Mouse (Mus musculus) lung, postnatal 25 days (tissue): ENCODE measurements around the gene Slc47a2.
A peak's percentile ranks its signal among the peaks of the same experiment; 100 is the strongest.

Experiments
- DNase-seq: peaks from one replicate; pipeline ENCODE4 v3.0.0; 2022; ENCODE audit warnings: low spot score

Gene Slc47a2

DNA sequence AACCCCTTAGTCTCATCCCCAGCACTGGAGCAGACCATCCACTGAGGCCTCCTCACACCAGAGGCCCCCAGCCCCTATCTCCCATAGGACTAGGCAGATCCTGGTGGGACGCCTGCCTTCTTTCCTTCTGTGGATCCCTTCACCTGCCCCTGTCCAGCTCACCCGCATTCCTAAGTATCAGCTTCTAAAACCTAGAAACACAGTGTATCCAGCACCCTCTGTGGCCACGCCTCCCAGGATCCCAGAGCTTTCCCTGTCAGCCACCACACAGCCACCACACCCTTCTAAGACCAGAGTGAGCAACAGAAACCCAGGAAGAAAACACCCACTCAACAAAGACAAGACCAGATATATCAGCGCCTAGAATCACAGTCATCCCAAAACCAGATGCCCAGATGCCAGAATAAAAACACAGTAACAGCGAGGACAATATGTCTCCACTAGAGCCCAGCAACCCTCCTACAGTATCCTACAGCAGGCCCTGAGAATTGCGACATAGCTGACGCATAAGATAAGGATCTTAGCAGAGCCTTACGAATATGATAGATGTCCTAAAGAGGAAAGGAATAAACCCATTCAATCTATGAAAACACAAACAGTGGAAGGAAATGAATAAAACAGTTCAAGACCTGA is 64.1 kb downstream of the Slc47a2 start:
- DNase-seq, result no peak

DNA sequence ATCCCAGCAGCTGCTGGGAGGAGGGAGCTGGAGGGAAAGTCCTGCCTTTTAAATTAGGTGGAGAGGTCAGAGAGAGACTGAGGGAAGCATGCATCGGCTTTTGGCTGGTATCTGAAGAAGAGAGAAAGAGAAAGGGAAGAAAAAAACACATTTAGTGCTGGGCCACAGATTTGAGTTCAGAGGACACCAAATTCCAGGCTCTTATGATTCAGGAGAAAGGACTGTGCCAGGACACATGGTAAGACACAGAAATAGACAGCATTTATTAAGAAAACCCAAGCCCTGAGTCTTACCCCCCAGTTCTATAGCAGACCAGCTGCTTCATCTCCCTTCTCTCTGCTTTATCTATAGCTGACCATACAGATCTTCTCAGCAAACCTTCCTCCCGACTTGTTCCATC is 64.7 kb downstream of the Slc47a2 start:
- DNase-seq, result no peak

DNA sequence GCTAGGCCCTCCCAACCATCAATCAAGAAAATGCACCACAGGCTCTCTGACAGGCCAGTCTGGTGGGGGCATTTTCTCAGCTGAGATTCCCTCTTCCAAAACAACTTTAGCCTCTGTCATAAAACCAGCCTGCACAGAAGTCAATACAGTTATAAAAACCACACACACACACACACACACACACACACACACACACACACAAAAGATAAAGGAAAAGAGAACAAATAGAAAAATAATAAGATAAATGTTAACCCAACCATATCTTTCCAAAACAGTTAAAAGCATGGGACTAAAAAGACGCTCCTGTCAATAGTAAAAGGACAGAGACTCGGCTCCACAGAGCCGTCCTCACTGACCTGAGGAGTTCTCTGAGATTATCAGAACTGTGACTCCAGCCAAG is 66.2 kb downstream of the Slc47a2 start:
- DNase-seq, result no peak

DNA sequence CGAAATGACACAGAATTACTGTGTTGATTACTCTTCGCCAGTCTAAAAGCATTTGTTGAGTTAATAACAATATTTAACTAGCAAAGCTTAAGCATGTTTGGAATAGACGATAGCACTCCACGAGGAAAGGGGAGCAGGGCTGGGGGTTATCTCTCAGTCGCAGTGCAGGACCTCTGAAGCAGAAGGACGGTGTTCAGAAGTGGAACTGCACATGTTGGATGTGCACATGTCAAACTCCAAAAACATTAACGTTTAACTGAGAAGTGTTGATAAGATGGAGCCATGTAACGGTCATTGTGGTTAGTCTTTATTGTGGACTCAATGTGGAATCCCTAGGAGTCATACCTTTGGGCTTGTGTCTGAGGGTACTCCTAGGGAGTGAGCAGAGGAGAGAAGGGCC is 67.6 kb downstream of the Slc47a2 start:
- no peak for DNase-seq

DNA sequence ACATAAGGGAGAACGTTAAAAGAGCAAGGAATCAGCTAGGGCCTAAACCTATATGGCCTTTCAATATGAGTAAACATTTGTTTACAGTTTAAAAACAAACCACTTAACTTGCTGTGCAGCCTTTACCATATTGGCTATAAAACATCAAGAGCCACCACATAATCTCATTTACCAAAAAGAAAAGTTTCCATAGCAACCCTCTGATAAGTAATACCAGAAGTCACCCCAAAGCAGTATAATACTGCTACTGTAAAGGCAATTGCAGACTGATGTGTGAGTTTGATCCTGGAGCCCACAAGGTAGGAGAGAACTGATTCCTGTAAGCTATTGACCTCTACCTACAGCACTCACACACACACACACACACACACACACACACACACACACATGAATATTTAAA is 68.2 kb downstream of the Slc47a2 start:
- no peak for DNase-seq

DNA sequence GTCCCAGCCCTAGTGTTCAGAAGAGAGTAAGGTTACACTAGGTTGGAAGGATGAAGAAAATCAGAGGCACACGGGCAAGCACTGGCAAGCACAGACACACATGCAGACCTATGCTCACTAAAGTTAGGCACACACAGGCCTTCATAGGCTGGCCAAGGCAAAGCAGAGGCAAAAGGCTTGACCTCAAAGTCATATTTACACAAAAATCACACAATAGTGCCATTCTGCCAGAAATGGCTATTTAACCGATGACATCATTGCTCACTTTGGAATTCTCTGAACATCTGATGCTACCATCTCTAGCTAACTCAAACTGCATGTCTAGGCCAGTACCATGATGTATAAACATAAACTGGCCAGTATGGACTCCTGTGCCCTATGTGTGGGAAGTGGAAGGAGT is 68.7 kb downstream of the Slc47a2 start:
- no peak for DNase-seq

DNA sequence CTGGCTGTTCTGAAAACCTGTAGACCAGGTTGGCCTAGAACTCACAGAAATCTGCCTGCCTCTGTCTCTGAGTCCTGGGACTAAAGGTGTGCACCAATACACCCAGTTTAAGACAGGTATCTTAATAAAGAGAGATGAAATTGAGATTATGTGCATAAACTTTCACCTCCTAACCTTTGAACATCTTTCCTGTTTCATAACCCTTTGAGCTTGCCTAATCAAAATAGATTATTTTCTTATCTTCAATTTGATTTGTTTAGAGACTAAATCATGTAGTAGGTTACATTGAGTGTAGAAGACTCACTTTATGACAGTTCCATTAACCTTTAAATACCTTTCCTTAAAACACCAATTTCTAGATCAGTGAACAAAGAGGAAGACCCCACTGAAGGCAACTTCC is 71.0 kb downstream of the Slc47a2 start:
- no peak for DNase-seq

DNA sequence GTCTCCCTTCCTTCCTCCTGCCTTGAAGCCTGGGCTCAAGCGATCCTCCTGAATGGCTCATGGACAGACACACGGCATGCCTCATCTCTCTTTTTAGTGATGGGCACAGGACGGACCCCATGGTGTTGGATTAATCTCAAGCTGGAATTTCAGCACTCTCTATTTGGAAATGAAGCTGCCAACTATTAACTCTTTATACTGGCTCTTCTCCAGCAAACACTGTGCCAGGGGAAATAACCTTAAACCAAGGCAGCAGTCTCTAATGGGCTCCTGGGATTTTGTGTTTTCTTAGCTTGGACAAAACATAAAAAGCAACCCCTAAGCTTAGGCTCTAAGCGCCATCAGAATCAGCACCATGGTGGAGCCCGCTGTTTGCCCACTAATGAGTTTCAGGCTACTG is 72.3 kb downstream of the Slc47a2 start:
- no peak for DNase-seq

DNA sequence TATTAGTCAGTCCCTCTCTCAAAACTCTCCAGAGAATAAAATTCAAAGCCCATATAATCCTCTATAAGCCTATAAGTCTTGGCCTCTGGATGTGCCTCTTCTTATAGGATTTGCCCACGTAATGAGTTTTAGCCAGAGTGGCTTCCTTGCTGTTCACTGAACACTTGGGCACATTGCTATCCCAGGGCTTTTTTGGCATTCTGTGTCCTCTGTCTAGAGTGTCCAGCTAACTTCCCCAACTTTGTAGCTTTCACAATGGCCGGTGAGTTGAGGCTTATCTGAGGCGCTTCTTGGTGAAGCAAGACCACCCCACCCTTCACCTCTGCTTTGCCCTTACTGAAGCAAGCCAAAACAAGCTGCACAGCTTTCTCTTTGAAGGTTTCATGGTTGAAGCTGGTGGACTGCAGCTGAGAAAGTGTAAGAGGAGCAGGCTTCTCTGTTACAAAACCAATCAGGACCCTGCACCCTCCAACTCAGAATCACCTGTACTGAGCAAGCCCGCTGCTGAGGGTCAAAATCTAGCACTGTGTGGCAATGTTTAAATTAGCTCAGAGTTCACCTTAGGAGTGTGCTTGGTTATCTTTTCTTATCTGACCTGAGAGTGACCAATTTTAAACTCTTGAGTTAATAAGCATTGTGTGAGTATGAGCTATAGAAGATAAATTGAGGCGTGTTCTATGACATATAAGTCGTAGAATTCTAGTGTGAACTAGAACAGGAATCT is 73.9 kb downstream of the Slc47a2 start:
- no peak for DNase-seq

DNA sequence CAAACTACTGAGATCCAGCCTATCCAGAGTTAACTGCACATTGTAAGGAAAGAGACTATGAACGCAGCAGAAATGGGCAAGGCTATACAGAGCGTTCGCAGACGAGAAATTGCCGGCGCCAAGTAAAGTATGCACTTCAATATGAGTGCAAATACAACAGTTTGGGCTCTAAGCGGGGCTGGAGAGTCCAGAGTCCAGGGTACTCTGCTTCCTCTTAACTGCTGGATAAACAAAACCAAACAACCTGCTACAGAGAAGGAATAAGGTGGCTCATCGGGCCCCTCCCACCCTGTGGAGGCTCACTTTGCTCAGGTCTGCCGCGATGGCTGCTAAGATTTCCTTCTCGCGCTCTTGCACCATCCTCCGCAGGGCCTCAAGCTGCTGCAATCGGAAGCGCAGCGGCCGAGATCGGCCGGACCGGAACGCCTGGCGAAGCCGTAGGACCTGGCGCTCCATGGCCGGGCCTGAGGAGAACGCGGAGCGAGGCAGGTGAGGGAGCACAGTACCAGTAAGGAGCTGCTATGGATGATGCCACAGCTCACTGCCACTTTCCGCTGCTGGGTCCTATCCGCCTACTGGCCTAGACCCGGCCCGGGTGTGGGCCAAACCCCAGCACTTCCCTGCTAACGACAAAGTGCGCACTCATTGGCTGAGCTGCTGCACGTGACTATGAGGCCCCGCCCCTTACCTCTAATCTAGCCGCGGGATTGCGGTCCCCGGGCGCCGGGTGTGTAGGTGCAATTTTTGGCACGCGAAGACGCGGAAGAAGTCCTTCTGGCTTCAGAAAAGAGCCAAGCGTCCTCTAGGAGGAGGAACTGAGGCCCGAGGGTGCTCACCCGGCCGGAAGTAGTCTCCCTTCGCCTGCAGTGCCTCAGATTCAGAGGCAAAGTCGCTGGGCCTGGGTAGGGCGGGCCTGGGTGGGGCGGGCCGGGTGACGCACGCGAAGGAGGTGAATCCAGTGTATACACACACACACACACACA is 75.8 kb downstream of the Slc47a2 start, which contains the start of gene Aldh3a2:
Gene Aldh3a2 (minus strand): TSS at position 914 of the 983 bp plus-strand sequence.
- peak; percentile 98 for DNase-seq

DNA sequence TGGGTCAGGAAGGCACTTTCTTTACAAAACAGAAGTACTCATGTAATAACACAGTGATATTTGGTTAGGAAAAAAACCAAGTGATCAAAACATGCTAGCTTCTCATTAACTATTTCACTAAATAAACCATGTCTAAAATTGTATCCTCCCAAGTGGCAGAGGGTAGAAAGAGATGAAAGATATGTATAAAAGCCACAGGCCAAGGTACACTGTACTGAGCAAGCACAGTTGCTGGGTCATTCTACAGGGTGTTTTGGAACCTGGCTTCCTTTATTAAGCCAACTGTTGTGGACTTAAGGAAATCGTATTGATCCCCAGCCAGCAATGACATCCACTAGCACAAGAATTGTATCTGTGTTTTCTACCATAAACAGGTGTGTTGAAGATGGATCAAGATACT is 78.8 kb downstream of the Slc47a2 start:
- no peak for DNase-seq

DNA sequence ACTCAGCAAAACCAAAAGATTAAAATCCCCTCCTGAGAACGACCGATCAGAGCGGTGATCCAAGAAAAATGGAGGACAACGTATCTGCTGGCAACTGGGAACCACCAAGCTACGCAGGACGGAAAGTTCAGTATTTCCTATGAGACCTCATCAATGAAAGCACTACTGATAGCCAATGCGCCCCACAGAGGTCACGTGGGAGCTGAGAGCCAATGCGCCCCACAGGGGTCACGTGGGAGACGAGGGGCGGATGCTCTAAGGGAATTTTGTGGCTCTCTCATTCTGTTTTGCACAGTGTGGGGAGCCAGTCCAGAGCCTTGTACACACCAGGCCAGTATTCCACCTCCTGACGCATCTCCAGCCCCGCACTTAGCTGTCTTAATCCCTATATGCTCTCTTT is 80.1 kb downstream of the Slc47a2 start:
- DNase-seq, result no peak

DNA sequence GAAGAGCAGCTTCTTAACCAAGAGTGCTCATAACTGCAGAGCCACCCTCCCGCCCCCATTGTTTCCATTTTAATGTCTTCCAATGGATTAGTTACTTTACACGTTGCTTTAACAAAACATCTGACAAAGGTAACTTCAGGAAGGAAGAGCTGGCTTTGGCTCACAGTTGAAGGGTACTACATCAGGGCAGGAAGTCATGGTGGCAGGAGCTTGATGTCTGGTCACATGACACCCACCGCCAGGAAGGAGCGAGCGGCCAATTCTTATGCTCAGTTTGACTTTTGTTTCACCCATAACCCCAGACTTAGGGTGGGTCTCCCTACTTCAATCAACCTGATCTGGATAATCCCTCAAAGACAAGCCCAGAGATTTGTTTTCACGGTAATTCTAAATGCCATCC is 83.6 kb downstream of the Slc47a2 start:
- DNase-seq, result no peak

DNA sequence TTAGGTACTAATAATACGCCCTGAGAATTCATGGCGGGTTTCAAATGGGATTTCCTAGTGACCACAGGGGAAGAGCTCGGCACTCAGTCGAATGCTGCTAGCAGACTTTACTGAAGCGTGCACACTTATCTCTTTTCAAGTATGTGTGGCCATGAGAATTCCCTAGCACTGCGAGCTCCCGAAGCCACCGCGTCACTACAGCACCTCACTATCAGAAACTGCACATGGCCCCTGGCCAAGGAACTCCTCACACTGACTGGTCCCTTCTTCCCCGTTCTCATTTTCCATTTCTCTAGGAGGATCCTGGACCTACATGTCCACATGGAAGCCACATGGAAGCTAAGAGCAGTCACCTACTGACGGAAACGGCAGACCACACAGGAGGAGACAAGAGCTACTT is 89.9 kb downstream of the Slc47a2 start:
- no peak for DNase-seq

DNA sequence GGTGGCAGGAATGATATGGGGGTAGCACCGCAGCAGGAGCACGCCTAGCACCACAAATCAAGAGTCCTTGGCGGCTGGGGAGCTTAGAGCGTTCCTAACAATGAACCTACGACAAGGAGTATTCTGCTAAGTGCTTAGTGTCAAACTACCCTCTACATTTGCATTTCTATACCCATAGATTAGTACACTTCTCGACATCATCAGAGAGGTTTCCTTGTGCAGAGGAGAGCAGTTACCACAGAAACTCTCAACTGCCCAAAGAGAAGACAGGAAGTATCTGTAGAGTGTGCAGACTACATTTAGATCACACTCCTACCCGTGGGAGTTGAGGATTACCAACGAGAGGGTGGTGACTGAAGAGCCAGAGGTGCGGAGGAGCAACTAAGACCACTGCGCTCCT is 90.9 kb downstream of the Slc47a2 start:
- DNase-seq, result no peak
